Mouse (Mus musculus): ENCODE measurements at regions not wholly inside any gene's neighbourhood (a gene's known extent, or its start where the extent isn't known, plus 50 kb on each side); places are given as distances from the start of the nearest gene placed in this dataset.

GRCm38 (mm10) chr3:140184899-140185525 lies 979.5 kb downstream of the Stpg2 start:
- peak; percentile 50 for DNase-seq (ENCODE audit: low read depth, low spot score)

GRCm38 (mm10) chr3:140205914-140206313 lies 1000.4 kb downstream of the Stpg2 start:
- no peak for DNase-seq (ENCODE audit: low read depth, low spot score)

- DNase-seq (ENCODE audit: low read depth, low spot score) = no peak
These were observed 990.7 kb downstream of the Pdha2 start for GRCm38 (mm10) chr3:140221478-140221877.

GRCm38 (mm10) chr3:140230712-140231111 lies 981.4 kb downstream of the Pdha2 start:
- peak; percentile 23 for DNase-seq (ENCODE audit: low read depth, low spot score)

GRCm38 (mm10) chr3:140233144-140233543 lies 979.0 kb downstream of the Pdha2 start:
- DNase-seq (ENCODE audit: low read depth, low spot score) = no peak

GRCm38 (mm10) chr3:140233809-140234208 lies 978.3 kb downstream of the Pdha2 start:
- peak; percentile 22 for DNase-seq (ENCODE audit: low read depth, low spot score)

- DNase-seq (ENCODE audit: low read depth, low spot score) = peak; percentile 90
These were observed 972.9 kb downstream of the Pdha2 start for GRCm38 (mm10) chr3:140239276-140239675.
